Mouse (Mus musculus): ENCODE results near the gene Amh. TPM values are rescaled to one million over a fixed set of nuclear protein-coding genes. Genes with fewer than 3 reads are reported as not detected.
A peak's percentile ranks its signal among the peaks of the same experiment; 100 is the strongest.

Amh gene
- polyA plus RNA-seq, 2 experiments = 0.08 to 0.31 TPM

- peaks cover 1% of the 10 kb centered on the region; the same call in 1 of the 2 replicates for H3K36me3 ChIP-seq (replicated peaks; ENCODE audit: control insufficient read depth, insufficient read depth, low read depth)
- no peak overlapping the region for H3K9ac ChIP-seq (replicated peaks)
- peaks cover 46 to 48% of the 10 kb centered on the region in 2 experiments for H3K4me1 ChIP-seq (replicated peaks; ENCODE audit: control insufficient read depth in 2 of 2, insufficient read depth in 2 of 2, low read length in 1 of 2)
- 70% methylated on average over 5 of the region's 5 CpGs for WGBS (ENCODE audit: insufficient replicate concordance)
- no peaks in the 10 kb centered on the region; the same call in 1 of the 2 replicates for H3K27me3 ChIP-seq (ENCODE audit: control insufficient read depth, insufficient read depth, low read length)
- H3K9me3 ChIP-seq (ENCODE audit: control insufficient read depth, low read length) = no peaks in the 10 kb centered on the region
- TF ChIP-seq CTCF (IDR thresholded peaks at IDR 0.05; ENCODE audit: low read depth) = no peak
- no peak for TF ChIP-seq EP300 (IDR thresholded peaks at IDR 0.05; ENCODE audit: low read depth)
- H3K4me3 ChIP-seq (ENCODE audit: insufficient read depth in 1 of 2, low read depth in 2 of 2, low read length in 2 of 2) = no peak overlapping the region
- no peak for DNase-seq (ENCODE audit: low read depth in 3 of 3, low spot score in 3 of 3)
- ATAC-seq (ENCODE audit: insufficient read depth) = no peak
- peak overlapping the region; percentile 5; the same call in 1 of the 2 replicates for H3K4me2 ChIP-seq (ENCODE audit: low read depth)
- peak overlapping the region; percentile 52 for H3K27ac ChIP-seq
Observed at GRCm38 (mm10) chr10:80822528-80822927, 17.5 kb downstream of the Amh start.

DNA sequence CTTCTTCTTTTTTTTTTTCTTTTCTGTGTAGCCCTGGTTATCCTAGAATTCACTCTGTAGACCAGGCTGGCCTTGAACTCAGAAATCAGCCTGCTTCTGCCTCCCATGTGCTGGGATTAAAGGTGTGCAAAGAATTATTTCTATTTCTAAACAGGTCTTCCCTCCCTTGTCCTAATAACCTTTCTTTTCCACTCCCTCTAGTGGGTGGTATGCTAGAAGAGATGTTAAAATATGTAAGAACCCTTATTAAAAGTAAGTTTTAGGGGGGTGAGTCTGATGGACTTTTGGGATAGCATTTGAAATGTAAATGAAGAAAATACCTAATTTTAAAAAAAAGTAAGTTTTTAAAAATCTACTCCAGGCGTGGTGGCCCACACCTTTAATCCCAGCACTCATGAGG lies 18.3 kb downstream of the Amh start:
- H3K4me3 ChIP-seq (ENCODE audit: insufficient read depth in 1 of 2, low read depth in 2 of 2, low read length in 2 of 2) = no peak overlapping the region
- WGBS (ENCODE audit: insufficient replicate concordance) = 57% methylated on average over 1 of the region's 1 CpGs
- peaks cover 9% of the 10 kb centered on the region for H3K36me3 ChIP-seq (replicated peaks; ENCODE audit: control insufficient read depth, insufficient read depth, low read depth)
- H3K9me3 ChIP-seq (ENCODE audit: control insufficient read depth, low read length) = no peaks in the 10 kb centered on the region
- H3K27ac ChIP-seq = peak overlapping the region; percentile 67
- no peaks in the 10 kb centered on the region; the same call in 1 of the 2 replicates for H3K27me3 ChIP-seq (ENCODE audit: control insufficient read depth, insufficient read depth, low read length)
- DNase-seq (ENCODE audit: low read depth in 3 of 3, low spot score in 3 of 3) = no peak
- H3K4me1 ChIP-seq (replicated peaks; ENCODE audit: control insufficient read depth in 2 of 2, insufficient read depth in 2 of 2, low read length in 1 of 2) = peaks cover 48 to 51% of the 10 kb centered on the region in 2 experiments
- ATAC-seq (ENCODE audit: insufficient read depth) = no peak
- H3K9ac ChIP-seq (replicated peaks) = no peak overlapping the region
- TF ChIP-seq EP300 (IDR thresholded peaks at IDR 0.05; ENCODE audit: low read depth) (no peak), CTCF (IDR thresholded peaks at IDR 0.05; ENCODE audit: low read depth) (no peak)
- no peak overlapping the region; the same call in 1 of the 2 replicates for H3K4me2 ChIP-seq (ENCODE audit: low read depth)

GRCm38 (mm10) chr10:80823847-80824643 lies 19.0 kb downstream of the Amh start:
- no peak for DNase-seq (ENCODE audit: low read depth in 3 of 3, low spot score in 3 of 3)
- Histone ChIP-seq H3K36me3 (replicated peaks; ENCODE audit: control insufficient read depth, insufficient read depth, low read depth) (peaks cover 14% of the 10 kb centered on the region), H3K4me1 (replicated peaks; ENCODE audit: control insufficient read depth in 2 of 2, insufficient read depth in 2 of 2, low read length in 1 of 2) (peaks cover 42 to 46% of the 10 kb centered on the region in 2 experiments), H3K4me2 (ENCODE audit: low read depth) (peak overlapping the region; percentile 37), H3K9ac (replicated peaks) (peak overlapping the region; percentile 38), H3K4me3 (ENCODE audit: insufficient read depth in 1 of 2, low read depth in 2 of 2, low read length in 2 of 2) (no peak overlapping the region; a peak in 1 of 4 replicates), H3K9me3 (ENCODE audit: control insufficient read depth, low read length) (no peaks in the 10 kb centered on the region), H3K27ac (peak overlapping the region; percentile 41), H3K27me3 (ENCODE audit: control insufficient read depth, insufficient read depth, low read length) (no peaks in the 10 kb centered on the region; the same call in 1 of the 2 replicates)
- ATAC-seq (ENCODE audit: insufficient read depth) = no peak
- TF ChIP-seq CTCF (IDR thresholded peaks at IDR 0.05; ENCODE audit: low read depth) (no peak), EP300 (IDR thresholded peaks at IDR 0.05; ENCODE audit: low read depth) (no peak)
- 35% methylated on average over 8 of the region's 8 CpGs for WGBS (ENCODE audit: insufficient replicate concordance)

DNA sequence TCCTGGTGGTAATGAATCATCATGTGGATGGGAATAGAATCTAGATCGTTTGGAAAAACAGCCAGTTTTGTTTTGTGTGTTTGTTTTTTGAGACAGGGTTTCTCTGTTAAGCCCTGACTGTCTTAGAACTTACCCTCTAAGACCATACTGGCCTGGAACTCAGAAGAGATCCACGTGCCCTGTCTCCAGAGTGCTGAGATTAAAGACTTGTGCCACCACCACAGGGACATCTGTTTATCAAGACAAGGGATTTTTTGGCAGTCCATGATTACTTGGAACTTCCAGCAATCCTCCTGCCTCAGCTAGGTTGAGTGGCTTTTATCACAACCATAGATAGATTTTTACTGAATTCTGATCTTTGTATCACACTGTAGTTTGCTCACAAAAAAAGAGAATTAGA lies 19.8 kb downstream of the Amh start:
- Histone ChIP-seq H3K36me3 (replicated peaks; ENCODE audit: control insufficient read depth, insufficient read depth, low read depth) (peaks cover 22% of the 10 kb centered on the region), H3K4me2 (ENCODE audit: low read depth) (peak overlapping the region; percentile 65), H3K27me3 (ENCODE audit: control insufficient read depth, insufficient read depth, low read length) (no peaks in the 10 kb centered on the region; the same call in 1 of the 2 replicates), H3K27ac (peak overlapping the region; percentile 41), H3K9ac (replicated peaks) (no peak overlapping the region), H3K4me3 (ENCODE audit: insufficient read depth in 1 of 2, low read depth in 2 of 2, low read length in 2 of 2) (no peak overlapping the region), H3K9me3 (ENCODE audit: control insufficient read depth, low read length) (no peaks in the 10 kb centered on the region), H3K4me1 (replicated peaks; ENCODE audit: control insufficient read depth in 2 of 2, insufficient read depth in 2 of 2, low read length in 1 of 2) (peaks cover 41 to 43% of the 10 kb centered on the region in 2 experiments)
- 30% methylated on average over 2 of the region's 2 CpGs for WGBS (ENCODE audit: insufficient replicate concordance)
- ATAC-seq (ENCODE audit: insufficient read depth) (no peak), DNase-seq (ENCODE audit: low read depth in 3 of 3, low spot score in 3 of 3) (no peak)
- TF ChIP-seq EP300 (IDR thresholded peaks at IDR 0.05; ENCODE audit: low read depth) (no peak), CTCF (IDR thresholded peaks at IDR 0.05; ENCODE audit: low read depth) (no peak)
